Mouse (Mus musculus): Measurements from ENCODE around the gene B830017H08Rik. TPM values are rescaled to one million over a fixed set of nuclear protein-coding genes. Genes with fewer than 3 reads are reported as not detected.

Gene B830017H08Rik
- total RNA-seq, 2 experiments from 2014 or later = not detected

- ATAC-seq (replicated peaks; ENCODE audit: low FRiP score, poor library complexity, severe bottlenecking) = no peak
Measured at GRCm38 (mm10) chr16:17807192-17808009, 25.5 kb upstream of the B830017H08Rik start.

- no peak for ATAC-seq (replicated peaks; ENCODE audit: low FRiP score, poor library complexity, severe bottlenecking)
Measured at GRCm38 (mm10) chr16:17809125-17809524, 23.8 kb upstream of the B830017H08Rik start.

GRCm38 (mm10) chr16:17809711-17810110 is 23.2 kb upstream of the B830017H08Rik start:
- no peak for ATAC-seq (replicated peaks; ENCODE audit: low FRiP score, poor library complexity, severe bottlenecking)

- ATAC-seq (replicated peaks; ENCODE audit: low FRiP score, poor library complexity, severe bottlenecking) = no peak
Measured at GRCm38 (mm10) chr16:17812120-17812519, 20.8 kb upstream of the B830017H08Rik start.

DNA sequence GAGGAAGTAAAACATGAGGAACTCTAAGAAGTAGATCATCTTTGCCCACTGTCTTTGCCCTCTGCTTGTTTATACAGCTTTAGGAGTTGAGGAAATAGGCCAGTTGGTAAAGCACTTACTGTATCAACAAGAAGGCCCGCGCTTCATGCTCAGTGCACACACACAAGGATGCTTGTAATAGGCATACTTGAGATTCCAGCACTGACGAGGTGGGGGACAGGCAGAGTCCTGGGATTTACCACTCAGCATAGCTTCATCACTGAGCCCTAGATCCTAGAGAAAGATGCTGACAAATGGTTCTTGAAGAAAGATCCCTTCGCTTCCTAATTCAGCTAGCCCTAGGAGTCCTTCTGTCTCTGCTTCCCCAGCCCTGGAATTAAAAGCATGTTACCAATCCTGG is 19.7 kb upstream of the B830017H08Rik start:
- no peak for ATAC-seq (replicated peaks; ENCODE audit: low FRiP score, poor library complexity, severe bottlenecking)

- ATAC-seq (replicated peaks; ENCODE audit: low FRiP score, poor library complexity, severe bottlenecking) = peak; percentile 79
Measured at GRCm38 (mm10) chr16:17815411-17816402, 17.2 kb upstream of the B830017H08Rik start.

- no peak for ATAC-seq (replicated peaks; ENCODE audit: low FRiP score, poor library complexity, severe bottlenecking)
Measured at GRCm38 (mm10) chr16:17816528-17816927, 16.4 kb upstream of the B830017H08Rik start.

- ATAC-seq (replicated peaks; ENCODE audit: low FRiP score, poor library complexity, severe bottlenecking) = no peak
Measured at GRCm38 (mm10) chr16:17826500-17826899, 6.4 kb upstream of the B830017H08Rik start.

DNA sequence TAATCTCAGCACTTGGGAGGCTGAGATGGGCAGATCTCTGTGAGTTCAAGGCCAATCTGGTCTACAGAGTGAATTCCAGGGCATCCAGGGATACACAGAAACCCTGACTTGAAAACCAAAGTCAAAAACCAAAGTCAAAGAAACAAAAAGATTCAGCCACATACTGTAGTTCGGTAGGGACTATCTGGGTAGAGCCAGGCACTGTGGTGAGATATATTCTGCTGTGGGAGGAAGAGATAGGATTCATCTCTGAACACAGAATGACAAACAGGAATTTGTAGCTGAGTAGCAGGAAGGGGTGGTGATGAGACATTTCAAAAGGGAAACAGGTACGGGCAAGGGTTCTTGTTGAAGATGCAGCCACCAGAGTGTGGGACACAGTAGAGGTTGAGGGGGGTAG is 4.7 kb upstream of the B830017H08Rik start:
- ATAC-seq (replicated peaks; ENCODE audit: low FRiP score, poor library complexity, severe bottlenecking) = no peak

GRCm38 (mm10) chr16:17828867-17829266 is 4.1 kb upstream of the B830017H08Rik start:
- no peak for ATAC-seq (replicated peaks; ENCODE audit: low FRiP score, poor library complexity, severe bottlenecking)

DNA sequence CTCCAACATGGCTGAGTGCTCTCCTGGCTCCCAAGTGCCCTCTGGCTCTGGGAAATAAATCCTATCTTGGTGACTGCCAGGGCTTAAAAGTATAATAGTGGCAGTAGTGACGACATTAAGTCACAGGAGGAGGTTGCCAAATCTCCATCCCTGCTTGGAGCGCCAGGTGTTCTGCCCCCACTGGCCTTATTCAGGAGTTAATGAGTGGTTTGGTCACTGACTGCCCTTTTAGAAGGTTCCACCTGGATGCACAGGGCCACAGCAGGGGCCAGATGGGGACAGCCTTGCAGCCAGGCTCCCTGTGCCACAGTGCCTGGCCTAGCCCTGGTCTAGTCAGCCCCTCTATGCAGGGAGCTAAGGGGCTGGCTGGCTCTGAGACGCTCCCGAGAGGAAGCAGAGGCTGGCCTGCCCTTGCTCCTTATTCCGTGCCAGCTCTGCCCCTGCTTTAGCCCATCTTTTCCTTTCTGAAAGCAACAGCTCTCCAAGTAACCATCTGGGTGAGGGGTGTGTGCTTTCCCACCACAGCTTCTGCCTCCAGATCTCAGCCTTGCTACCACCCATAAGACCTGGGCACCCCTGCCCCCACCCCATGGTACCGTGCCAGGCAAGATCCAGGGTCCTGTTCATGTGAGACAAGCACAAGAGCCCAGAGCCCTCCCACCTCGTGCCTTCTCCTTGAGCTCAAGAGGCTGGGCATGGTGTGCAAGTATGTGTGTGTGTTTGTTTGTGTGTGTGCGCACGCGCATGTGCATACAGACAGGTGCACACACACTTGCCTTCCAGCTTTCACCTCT is 2.3 kb upstream of the B830017H08Rik start:
- ATAC-seq (replicated peaks; ENCODE audit: low FRiP score, poor library complexity, severe bottlenecking) = no peak

GRCm38 (mm10) chr16:17831781-17832180 is 1.1 kb upstream of the B830017H08Rik start:
- ATAC-seq (replicated peaks; ENCODE audit: low FRiP score, poor library complexity, severe bottlenecking) = no peak

- ATAC-seq (replicated peaks; ENCODE audit: low FRiP score, poor library complexity, severe bottlenecking) = no peak
Measured at GRCm38 (mm10) chr16:17833321-17833680, 380 bp downstream of the B830017H08Rik start.

GRCm38 (mm10) chr16:17833681-17834399 is 919 bp downstream of the B830017H08Rik start:
- ATAC-seq (replicated peaks; ENCODE audit: low FRiP score, poor library complexity, severe bottlenecking) = no peak

DNA sequence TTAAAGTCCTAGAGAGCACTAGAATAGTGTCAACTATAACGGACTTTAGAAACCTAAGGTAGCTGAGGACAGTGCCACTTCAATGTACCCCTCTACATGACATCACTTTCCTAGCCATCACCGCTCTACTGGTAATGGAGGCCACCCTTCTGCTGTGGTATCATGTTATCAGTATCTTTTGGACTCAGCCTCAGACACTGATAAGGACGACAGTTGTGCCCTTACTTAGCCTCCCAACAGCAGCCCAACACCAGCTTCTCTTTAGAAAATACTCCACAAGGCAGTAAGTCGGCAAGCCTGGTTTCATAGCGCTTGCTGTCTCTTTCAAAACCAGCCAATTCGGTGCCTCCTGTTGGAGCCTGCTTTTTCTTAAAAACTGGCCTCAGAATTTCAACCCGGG is 1.6 kb downstream of the B830017H08Rik start:
- ATAC-seq (replicated peaks; ENCODE audit: low FRiP score, poor library complexity, severe bottlenecking) = no peak

DNA sequence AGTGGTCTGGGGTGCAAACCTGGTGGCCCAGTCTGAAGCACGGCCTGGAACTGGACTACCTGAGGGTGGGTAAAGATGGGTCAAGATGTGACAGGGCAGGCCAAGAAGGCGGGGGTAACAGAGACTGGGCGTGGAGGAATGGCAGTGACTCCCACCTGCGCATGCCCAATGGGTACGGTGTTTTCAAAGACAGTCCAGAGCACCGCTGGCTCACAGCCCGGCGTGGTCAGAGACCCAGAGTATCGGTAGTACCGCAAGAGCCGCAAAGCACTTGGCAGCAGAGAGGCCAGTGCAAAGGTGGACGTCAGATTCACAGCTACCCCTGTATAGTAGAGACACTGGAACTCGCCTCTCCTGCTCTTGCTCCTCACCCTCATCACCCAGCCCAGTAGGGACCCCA is 2.6 kb downstream of the B830017H08Rik start:
- ATAC-seq (replicated peaks; ENCODE audit: low FRiP score, poor library complexity, severe bottlenecking) = no peak

DNA sequence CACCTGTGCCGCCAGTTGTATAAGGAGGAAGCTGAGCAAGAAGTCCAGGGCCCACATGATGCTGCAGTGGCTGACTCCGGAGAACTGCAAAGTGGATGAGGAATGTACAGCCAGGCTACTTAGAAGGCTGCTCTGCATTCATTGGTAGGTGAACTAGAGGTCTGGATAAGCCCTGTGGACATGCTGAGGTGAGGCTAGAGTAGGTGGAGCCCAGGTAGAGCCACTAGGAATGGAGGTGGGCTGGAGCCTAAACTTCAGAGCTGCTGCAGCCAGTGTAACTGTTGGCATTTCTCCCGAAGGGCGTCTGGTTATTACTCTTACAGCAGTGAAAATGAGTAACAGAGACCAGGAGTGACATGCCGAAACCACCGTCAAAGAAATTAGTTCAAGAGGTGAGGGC is 5.1 kb downstream of the B830017H08Rik start, which contains the start of gene Car15:
Gene Car15 (minus strand): TSS at position 314 of the 400 bp plus-strand sequence.
- ATAC-seq (replicated peaks; ENCODE audit: low FRiP score, poor library complexity, severe bottlenecking) = no peak

GRCm38 (mm10) chr16:17839976-17840375 is 7.1 kb downstream of the B830017H08Rik start:
- no peak for ATAC-seq (replicated peaks; ENCODE audit: low FRiP score, poor library complexity, severe bottlenecking)

GRCm38 (mm10) chr16:17842437-17842836 is 9.5 kb downstream of the B830017H08Rik start:
- no peak for ATAC-seq (replicated peaks; ENCODE audit: low FRiP score, poor library complexity, severe bottlenecking)

Data from erythroblast, adult 5-6 weeks (primary cell).